Mouse (Mus musculus) adrenal gland (tissue): ENCODE measurements around the gene Ppme1.

ENCODE experiments used
- intact Hi-C: fragments of 180-260 bp; cut with DNase I; formaldehyde crosslinking; loops from one replicate; pipeline ENCODE4 v1.15.1; 2025

Gene Ppme1

DNA sequence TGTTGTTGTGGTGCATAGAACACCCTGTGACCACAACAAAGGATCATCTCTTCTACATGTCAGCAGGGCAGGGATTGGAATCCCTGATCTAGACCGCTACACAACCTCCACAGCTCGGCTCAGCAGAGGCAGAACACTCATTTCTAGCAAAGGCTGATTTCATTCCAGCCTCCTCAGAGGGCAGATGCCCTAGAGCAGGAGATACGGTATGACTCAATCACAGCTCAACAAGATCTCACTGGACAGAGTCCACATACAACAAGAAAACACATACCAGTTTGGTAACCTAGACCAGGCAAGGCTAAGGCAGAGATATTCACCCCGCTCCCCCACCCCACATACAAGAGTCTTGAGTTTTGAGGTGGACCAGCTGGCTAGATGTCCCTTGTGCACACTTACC, 43.5 kb downstream of the Ppme1 start:
- intact Hi-C loops = no loop called here

- intact Hi-C loops = no loop called here
These were observed 44.6 kb downstream of the Ppme1 start for GRCm38 (mm10) chr7:100327514-100327913.

DNA sequence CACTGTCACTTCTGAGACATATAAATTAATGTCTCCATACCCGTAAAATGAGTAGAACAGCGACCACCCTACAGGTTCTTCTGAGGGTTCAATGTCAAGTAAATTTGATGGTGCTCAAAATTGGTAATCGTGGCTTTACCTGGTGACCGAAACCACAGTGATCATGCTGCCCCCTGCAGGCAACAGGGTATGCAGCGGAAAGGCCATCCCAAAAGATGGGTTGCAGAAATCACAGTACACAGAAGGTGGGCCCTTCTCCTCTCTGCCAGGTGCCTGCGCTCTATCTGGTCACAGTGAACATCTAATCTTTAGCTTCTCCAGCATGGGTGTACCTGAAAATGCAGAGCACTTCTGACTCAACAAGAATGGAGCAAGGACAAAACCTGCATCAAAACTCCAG, 46.6 kb downstream of the Ppme1 start:
- intact Hi-C loops = loop anchor here (2.0 kb wide), 1 partner anchor 45 kb away; no protein-coding TSS in a partner anchor

GRCm38 (mm10) chr7:100323721-100324120, 48.4 kb downstream of the Ppme1 start:
- intact Hi-C loops = loop anchor here (2.0 kb wide), 1 partner anchor 43 kb away; no protein-coding TSS in a partner anchor

DNA sequence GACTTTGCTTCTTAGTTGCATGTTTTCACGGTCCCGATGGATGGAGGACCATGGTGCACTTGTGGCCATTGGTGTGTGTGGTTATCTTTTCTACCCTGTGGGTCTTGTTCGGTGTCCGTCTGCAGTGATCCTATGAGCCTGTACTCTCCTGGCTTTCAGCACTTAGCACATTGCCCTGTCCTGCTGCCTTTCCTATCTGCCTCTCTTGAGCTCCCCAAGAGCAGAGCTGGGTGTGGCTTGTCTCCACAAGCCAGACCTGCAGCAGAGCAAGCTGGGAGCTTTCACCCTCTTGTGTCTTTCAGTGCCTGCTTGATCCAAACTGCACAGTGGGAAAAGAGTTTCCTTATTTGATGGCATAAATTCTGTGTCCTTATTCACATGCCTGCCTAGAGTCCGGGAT, 54.6 kb downstream of the Ppme1 start:
- intact Hi-C loops = no loop called here

GRCm38 (mm10) chr7:100316924-100317323, 55.2 kb downstream of the Ppme1 start:
- intact Hi-C loops = no loop called here

- intact Hi-C loops = no loop called here
These were observed 59.4 kb downstream of the Ppme1 start for GRCm38 (mm10) chr7:100312716-100313115.

DNA sequence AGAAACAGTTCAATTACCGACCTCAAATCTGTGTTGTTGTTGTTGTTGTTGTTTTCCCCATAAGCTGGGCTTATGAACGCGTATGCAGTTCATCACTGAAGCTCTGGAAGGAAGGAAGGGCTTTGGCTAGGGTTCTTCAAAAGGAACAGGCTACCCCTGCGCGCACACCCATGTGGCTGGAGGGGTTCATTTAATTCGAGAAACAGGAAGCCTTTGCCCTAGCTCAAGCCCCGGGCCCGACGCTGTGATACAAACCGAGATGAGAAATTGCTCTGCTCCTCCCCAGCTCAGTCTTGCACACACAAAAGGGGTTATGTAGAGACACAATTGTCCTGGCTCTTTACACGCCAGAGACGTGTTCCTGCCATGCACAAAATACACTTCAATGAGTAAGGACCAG, 61.8 kb downstream of the Ppme1 start:
- intact Hi-C loops = no loop called here

- intact Hi-C loops = no loop called here
These were observed 62.4 kb downstream of the Ppme1 start for GRCm38 (mm10) chr7:100309679-100310078.

- intact Hi-C loops = no loop called here
These were observed 62.9 kb downstream of the Ppme1 start for GRCm38 (mm10) chr7:100309216-100309615.

GRCm38 (mm10) chr7:100307872-100308653, 64.0 kb downstream of the Ppme1 start:
- intact Hi-C loops = no loop called here

DNA sequence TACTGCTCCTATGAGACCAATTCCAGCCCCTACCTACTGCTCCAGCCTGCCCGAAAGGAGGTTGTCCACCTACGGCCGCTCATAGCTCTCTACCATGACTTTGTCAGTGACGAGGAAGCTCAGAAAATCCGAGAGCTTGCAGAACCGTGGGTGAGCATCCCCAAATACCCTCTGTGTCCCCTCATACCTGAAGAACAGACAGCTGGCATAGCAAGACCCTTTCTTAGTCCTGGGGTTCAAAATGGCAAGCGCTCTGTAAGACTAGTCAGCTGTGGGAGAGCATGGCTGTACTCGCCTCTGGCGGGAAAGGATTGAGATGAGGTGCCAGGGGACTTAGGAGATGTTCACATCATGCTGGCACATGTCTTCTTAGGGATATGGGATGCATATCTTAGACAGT, 66.2 kb downstream of the Ppme1 start:
- intact Hi-C loops = no loop called here

GRCm38 (mm10) chr7:100302316-100302715, 69.8 kb downstream of the Ppme1 start:
- intact Hi-C loops = no loop called here

- intact Hi-C loops = no loop called here
These were observed 70.7 kb downstream of the Ppme1 start for GRCm38 (mm10) chr7:100301390-100301789.

GRCm38 (mm10) chr7:100298861-100299510, 73.1 kb downstream of the Ppme1 start:
- intact Hi-C loops = no loop called here

GRCm38 (mm10) chr7:100296699-100297098, 75.4 kb downstream of the Ppme1 start:
- intact Hi-C loops = no loop called here

GRCm38 (mm10) chr7:100295745-100296144, 76.4 kb downstream of the Ppme1 start:
- intact Hi-C loops = no loop called here

GRCm38 (mm10) chr7:100293546-100293945, 78.6 kb downstream of the Ppme1 start:
- intact Hi-C loops = no loop called here

DNA sequence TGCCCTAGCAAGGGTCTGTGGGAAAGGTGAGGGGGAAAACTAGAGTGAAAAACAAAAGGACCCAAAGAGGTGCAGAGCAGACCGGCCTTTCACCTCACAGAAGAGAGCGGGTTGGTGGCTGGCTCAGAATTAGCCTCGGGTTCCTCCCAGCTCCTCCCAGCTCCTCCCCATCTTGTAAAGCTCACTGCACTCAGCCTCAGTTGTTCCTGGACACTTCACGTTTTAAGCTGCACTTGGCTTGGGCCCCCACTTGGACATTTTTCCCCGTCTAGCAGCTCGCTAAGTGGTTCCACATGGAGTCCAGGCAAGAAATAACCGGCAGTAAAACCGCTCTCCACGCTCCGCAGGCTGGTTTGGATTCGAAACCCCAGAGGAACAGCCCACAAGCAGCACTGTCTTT, 83.5 kb downstream of the Ppme1 start:
- intact Hi-C loops = no loop called here

DNA sequence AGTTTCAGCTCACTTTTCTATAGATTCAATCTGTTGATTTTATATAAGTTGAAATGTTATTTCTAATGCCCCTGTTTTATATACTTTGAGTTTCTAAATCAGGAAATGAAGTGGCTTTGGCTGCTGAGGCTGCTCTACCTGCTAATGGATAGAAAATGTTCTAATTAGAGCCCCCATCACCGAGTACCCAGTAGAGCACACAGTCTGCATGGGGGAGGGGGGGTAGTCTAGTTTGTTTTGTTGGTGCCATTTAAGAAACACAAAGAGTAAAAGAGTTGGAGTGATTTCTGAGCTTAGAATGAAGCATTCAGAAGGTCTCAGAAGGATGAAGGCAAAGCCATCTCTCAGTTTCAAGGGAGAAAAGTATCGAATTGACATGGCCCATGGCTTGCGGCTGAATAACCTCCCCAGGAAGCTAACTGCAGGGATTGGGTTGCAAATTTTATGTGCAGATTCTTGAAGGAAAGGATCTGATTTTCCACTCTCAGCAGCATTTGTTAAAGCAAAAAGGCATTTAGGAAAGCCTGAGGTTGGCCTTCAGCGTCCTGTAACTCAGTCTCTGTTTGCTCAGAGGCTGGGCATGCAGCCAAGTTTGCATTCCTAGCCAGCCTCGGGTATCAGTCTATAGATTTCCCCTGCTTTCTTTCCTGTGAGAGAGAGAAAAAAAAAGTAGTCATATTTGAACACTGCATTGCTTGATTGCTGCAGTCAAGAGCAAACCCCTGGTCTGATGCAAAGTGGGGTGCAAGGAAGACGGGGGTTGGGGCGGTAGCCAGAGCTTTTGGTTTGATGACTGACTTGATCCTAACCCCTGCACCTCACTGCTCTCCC, 84.1 kb downstream of the Ppme1 start:
- intact Hi-C loops = no loop called here

- intact Hi-C loops = no loop called here
These were observed 86.7 kb downstream of the Ppme1 start, which contains the start of gene P4ha3 for GRCm38 (mm10) chr7:100285383-100285782. TSS of gene P4ha3 (plus strand) at chr7:100285520.

DNA sequence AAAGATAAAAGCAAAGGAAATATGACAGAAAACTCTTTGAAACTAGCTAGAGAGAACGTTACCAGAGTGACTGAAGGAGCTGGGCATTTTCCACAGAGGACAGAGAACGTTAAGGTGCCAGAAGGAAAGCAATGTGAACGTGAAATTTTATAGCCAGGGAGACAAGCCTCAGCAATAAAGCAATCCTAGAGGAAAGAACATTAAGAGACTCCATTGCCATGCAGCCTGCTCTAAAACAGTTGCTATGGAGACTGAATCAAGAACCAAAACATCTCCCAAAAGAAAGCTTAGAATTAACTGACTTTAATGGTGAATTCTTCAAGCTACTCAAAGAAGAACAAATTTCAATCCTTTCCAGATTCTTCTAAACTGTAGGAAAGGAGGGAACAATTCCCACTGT, 88.8 kb downstream of the Ppme1 start:
- intact Hi-C loops = no loop called here
